Mouse (Mus musculus) thymus, postnatal 0 days (tissue): ENCODE results near the gene E2f8. TPM values are rescaled to one million over a fixed set of nuclear protein-coding genes. Genes with fewer than 3 reads are reported as not detected.

ENCODE experiments used
- DNase-seq: peaks from one replicate; pipeline ENCODE4 v3.0.0-alpha.2; 2015; ENCODE audit warnings: low spot score
- polyA plus RNA-seq: library from polyadenylated mRNA; unstranded; fragments of >200 nt; fragmentation: Nextera tagmentation; extraction: Ambion mirVana; gene quantifications from 2 replicates; pipeline ENCODE4 v1.2.1, GENCODE M21; 2015

Gene E2f8
- polyA plus RNA-seq, 1 experiment from 2014 or later, result 15.0 TPM

- no peak for DNase-seq
Observed at GRCm38 (mm10) chr7:48858257-48858656, 23.1 kb downstream of the E2f8 start.

GRCm38 (mm10) chr7:48855461-48855860 lies 25.9 kb downstream of the E2f8 start:
- no peak for DNase-seq

GRCm38 (mm10) chr7:48853496-48853895 lies 27.9 kb downstream of the E2f8 start:
- DNase-seq, result no peak

DNA sequence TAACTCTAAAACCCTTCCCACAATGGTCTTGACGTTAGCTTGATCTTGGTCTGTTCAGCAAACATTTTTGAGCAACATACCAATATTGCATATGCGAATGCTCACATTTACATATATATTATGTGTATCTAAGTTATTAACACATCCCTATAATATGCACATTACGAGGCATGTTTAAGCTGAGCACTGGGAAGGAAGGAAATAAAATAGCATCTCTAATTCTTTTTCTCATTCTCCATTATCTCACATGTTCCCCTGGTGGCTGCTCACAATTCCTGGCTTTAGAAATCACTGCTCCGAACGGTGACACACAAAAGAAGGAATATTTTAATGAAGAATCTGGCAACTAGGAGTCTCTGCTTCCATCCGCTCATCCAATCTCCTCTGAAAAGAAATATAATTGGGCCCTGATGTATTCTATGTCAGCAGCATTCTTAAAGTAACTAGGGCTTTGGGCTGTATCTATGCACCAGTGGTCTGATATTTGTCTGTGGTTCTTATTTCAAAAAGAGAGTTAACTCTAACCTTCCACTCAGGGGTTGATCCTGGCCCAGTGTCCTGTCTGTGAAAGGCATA lies 29.8 kb downstream of the E2f8 start:
- no peak for DNase-seq

DNA sequence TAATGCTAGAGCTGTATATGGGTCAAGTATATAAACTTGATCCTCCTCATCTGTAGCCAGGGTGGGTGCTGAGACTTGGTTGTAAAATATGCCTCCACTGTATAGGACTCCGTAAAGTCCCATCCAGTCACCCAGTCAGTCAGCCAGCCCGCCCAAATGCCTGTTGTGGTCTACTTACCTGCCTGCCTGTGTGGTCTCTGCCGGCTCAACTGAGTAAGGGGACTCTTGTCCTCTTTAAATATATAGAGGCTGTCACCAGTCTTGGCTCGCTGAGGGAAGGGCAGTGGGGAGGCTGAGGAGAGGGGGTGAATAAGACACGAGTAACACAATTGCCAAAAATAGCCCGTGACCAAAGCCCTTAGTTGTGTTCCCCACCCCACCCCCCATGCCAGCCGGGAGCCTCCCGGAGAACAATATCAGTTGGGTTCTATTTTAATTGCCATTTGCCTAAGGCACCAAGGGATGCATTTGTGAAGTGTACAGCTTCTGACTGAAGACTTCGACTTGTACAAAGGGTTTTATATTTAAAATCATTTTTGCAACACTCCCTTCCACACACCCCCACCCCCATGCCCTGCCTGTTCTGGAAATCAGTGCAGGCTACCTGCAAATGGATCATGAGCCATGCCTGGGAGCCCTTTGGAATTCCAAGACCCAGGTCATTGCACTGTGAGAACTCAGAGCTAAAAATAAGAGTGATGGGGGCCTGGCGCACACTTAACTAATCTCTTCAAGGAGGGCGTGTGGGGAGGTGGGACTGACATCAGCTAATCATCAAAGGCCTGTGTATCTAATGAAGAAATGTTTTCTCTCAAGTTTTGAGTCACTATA lies 33.4 kb downstream of the E2f8 start, which contains the start of gene Csrp3:
Gene Csrp3 (minus strand): TSS at position 214 of the 831 bp plus-strand sequence.
- no peak for DNase-seq

DNA sequence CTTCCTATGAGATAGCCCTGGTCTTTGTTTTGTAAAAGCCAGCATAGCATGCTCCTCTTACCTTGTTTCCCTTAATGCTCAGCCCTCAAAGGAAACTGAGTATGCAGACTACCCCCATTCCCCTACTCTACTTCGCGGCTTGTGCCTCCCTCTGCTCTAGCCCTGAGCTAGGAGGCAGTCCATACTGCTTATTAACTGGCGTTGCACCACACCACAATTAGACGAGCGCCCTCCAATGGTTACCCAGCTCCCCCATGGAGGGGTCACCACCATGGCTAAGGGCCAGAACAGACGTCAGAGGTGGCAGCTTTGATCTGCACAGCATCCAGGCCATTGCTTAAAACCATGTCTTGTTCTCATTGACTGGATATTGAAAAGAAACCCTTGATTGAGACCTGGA lies 34.6 kb downstream of the E2f8 start:
- DNase-seq, result no peak

DNA sequence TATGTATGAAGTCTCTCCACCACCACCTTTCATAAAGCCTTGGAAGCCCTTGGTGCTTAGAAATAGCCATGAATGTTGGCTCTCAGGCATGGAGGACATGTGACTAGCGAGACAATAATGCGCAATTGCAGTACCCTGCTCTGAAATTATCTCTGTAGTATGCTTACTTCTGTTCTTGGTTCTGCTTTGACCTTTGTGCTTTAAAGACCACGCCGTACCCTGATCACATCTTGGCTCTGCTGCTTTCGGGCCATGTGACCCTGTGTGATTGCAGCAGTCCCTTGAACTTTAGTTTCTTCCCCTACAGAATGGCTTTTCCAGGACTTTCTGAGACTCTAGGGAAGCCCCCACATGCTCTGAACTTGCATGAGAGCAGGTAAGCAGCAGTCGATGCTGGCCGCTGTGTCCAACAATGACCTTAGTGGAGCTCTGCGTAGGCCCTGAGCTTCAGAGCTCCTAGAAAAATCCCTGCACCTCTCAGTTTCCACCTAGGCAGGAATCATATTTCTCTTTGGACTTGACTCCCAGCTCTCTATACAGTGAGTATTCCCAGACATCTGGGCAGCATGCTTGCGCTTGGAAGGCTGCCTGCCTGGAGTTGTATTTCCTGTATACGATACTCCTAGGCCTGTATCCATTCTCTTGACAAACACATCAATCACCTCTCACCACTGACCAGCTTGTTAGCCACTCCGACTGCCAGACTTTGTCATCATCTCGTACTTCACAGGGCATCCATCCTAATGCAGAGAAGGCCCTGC lies 36.0 kb downstream of the E2f8 start:
- DNase-seq, result no peak

GRCm38 (mm10) chr7:48843541-48843940 lies 37.9 kb downstream of the E2f8 start:
- no peak for DNase-seq

- no peak for DNase-seq
Observed at GRCm38 (mm10) chr7:48842353-48842752, 39.0 kb downstream of the E2f8 start.

DNA sequence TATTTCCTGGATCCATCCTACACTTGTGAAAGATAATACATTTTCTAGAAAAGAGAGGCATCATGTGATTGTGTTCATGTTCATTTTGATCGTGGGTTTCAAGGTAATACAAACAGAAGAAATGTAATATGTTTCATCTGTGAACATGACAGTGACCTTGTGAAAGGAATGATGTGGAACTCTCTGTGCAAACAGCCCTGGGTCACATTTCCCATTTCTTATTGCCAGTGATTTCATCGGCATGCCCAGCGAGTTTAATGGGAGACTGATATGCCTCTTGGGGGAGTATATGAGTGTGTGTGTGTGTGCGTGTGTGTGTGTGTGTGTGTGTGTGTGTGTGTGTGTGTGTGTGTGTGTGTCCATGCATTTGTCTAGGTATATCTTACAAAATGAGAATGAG lies 39.9 kb downstream of the E2f8 start:
- DNase-seq, result no peak

- no peak for DNase-seq
Observed at GRCm38 (mm10) chr7:48840545-48840944, 40.9 kb downstream of the E2f8 start.

DNA sequence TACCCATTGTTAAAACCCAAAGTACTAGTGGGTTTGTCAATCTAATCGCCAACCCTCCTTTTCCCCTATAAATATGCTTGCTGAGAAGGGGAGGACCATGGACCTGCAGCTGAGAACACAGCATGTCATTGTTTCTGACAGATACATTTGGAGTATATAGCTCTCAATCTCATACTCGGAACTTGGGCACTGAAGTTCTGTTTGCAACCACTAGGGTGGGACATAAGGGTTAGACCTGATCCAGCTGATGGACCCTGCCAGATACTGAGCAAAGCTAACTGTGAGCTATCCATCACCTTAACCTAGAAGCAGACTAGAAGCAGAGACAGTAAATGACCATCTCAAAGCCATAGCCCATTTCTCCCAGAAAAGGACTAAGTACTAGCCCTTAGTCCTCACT lies 43.0 kb downstream of the E2f8 start:
- DNase-seq, result no peak

DNA sequence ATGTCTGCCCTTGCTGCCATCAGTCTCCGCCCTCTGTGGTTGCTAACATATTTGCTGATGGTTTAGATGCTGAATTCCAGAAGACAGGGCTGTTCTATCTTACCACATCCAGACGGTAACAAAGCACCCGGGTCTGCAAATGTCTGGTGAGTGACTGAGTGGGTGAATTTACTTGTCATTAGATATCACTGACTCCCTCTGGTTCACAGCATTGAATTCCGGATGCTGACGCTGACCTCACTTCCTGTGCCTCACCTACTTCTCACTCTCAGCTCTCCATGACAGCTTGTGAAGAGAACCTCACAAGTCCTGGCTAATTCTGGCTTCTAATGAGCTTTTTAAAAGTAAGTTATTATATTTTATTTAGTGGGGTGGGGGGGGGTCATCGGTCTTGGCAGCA lies 44.4 kb downstream of the E2f8 start:
- DNase-seq, result no peak

DNA sequence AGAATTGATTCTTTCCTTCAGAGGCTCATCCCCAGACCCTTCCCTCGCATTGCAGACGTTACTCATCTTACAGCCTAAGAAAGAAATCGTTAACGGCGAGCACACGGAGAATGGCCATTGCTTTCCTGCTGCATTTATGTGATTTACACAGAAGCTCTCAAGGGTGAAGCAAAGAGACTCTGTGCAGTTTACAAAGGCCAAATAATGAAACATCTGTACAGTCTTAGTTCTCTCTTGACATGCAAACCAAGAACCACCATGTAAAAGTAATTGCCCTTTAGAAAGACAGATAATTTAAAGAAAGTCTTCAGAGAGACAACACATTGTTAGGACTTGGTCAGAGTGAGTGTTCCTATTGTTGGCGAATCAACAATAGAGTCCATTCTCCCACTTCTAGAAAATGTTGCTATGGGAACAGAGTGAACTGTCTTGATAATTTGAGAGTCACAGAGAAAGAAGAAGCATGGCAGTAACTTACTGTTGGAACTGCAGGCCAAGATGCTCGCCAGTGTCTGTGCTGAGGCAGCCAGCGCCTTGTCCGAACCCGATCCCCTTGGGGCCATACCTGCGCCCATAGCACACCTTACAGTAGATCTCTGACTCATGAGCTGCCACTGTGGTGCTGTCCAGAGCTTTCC lies 46.3 kb downstream of the E2f8 start:
- DNase-seq, result no peak

DNA sequence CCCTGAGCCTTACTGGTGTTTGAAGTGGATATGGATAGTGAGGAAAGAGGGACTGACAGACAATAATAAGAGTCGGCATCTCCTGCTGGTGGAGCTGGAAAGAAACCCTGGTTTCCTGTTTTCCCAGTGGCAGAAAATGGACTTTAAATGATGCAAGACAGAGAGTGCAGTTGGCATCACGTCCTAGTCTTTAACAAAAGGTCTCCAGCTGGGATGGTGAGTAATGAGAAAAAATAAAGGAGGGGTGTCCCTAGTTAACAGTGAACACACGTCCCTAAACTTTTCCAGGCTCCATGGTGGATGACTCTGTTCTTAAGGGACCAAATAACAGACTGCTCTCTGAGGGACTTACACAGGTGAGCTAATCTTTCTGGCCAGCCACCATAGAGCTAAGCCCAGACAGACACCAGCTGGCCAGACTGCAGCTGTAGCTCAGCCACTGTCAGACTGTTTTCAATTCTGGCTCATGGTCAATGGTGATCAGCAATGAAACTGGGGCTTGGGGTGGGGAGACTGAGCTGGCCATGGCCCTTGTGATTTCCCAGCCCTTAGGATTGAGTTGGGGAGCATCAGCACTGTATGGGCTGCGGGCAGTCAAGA lies 46.9 kb downstream of the E2f8 start:
- no peak for DNase-seq

DNA sequence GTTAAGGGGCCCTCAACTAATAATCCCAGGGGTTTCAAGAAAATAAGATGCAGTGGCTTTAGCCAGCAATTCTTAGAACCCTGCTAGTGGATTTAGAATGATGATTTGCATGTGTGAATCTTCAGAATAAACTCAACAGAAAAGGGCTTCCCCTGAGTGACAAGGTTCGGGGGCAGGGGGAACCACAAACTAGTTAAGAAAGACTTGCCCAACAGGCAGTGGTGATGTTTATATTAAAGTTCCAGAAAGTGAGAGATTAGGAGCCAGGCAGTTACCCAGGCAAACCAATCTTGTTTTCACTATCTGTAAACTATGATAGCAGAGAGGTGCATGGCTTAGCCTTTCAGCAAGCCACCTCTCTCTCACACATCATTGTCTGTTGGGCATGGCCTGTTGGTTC lies 48.7 kb downstream of the E2f8 start:
- no peak for DNase-seq

DNA sequence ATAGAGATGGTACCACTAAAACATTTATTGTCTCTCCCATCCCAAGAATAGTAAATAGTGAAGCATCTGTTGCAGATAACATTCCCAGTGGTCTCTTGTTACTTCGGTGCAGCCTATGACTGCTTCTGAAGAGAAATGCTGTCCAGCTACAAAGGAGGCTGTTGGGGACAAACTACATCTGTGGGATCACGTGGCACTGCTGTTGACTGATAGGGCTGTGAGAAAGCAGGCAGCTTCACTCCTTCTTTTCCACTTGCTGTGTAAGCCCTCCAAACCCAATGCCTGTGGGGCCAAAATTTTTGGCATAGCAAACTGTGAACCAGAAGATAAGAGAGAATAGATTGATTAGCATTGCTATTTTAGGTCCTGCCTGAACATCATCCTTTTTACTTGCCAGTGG lies 51.0 kb downstream of the E2f8 start:
- no peak for DNase-seq

DNA sequence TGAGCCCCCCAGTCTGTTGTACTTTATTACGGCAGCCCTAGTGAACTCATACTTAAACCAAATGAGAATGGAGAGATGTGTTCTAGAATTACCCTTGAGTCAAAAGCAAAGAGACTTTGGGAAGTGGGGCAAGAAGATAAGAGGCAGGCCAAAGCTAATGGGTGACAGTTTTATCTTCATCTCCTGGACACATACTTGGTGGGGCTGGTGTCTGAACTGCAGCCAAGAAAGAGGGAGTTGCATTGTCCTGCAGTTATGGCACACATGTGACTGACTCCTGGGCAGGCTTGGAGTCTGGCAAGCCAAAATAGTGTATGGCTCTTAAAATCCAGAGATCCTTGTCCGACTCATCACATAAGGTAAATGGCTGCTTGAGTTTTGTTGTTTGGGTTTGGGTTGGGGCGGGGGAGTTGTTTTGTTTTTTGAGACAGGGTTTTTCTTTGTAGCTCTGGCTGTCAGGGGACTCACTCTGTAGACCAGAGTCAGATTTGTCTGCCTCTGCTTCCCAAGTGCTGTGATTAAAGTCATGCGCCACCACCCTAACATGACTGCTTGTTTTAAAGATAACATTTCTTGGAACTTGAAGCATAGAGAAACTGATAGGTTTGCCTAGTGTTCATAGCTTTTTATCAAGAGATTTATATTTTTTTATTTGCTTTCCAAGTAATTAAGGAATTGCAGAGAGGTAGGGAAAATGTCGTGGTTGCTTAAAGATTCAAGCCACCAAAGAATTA lies 52.1 kb downstream of the E2f8 start:
- no peak for DNase-seq

- DNase-seq, result no peak
Observed at GRCm38 (mm10) chr7:48825170-48825569, 56.2 kb downstream of the E2f8 start.

GRCm38 (mm10) chr7:48824671-48825070 lies 56.7 kb downstream of the E2f8 start:
- no peak for DNase-seq

DNA sequence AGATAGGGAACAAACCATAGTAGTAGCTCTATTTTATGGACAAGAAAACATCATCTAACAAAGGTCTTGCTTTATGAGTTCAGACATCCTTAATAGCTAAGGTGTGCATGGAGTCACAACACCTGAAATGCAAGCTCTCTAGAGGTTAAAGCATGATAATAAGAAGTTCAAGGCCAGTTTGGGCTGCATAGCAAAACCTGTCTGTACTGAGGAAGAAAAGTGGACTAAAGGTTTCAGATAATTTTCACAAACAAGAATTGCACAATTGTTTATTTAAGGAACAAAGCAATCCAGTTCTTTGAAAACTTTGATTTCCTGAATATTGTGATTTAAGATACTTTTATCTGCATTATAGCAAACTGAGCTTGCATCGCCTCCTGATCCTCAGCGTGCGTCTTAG lies 57.8 kb downstream of the E2f8 start:
- no peak for DNase-seq
